Mouse (Mus musculus) frontal cortex, postnatal 14 days (tissue): ENCODE measurements at regions not wholly inside any gene's neighbourhood (a gene's known extent, or its start where the extent isn't known, plus 50 kb on each side); places are given as distances from the start of the nearest gene placed in this dataset.
A peak's percentile ranks its signal among the peaks of the same experiment; 100 is the strongest.

ENCODE experiments used
- DNase-seq, 2 experiments: peaks; one replicate each; pipeline ENCODE4 v3.0.0; 2022; ENCODE audit warnings: low spot score in 2 of 2

DNA sequence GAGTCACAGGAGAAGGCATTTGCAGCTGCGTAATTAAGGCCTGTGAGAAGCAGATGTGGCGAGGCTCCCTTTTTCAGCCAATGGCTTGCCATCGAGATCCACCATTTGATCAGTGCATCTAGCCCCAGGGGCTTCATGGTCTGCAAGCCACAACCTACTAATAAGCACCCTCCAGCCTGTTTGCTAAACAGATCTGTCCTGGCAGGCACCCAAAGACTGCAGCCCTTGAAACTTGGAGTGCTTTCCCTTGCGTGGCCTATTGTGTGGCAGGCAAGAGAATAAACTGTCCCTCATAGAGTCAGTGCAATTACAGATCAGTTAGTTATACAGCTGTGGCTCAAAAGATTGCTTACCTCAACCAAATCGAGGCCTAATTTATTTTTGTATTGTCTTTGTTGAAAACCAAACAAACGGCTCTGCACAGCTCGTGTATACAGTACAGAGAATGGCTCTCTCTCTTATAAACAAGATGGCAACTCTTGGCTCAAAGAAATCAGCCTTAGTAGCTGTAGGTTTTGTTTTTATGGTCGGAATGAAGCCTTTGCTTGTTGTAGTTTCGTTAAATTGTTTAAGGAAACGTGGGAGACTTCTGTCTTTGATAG lies 195.9 kb upstream of the Satb2 start:
- no peak for DNase-seq

DNA sequence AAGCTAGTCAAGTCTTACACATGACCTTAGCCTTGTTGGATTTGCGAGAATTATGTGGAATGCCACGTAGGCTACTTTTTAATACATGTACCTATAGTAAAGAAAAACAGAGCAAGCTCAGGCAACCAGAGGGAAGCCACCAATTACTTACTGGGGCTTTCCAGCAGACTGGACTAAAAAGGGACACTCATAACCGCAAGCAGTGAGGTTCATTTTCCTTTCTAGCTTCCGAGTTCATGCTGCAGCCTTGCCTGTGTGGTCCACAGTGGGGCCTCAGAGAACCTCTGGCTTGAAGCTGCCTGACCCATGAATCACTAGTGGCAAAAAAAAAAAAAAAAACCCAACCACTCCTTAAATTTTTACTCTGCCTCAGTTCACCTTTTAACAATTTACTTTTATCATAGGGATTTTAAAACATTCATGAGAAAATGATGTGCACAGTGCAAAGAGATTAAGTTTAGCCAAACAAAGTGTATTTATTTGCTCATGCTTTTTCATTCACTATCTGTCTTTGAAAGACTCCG lies 188.6 kb upstream of the 1700066M21Rik start:
- no peak for DNase-seq

- DNase-seq, result no peak
Measured at GRCm38 (mm10) chr1:57201274-57201673, 176.1 kb upstream of the 1700066M21Rik start.

- DNase-seq, result no peak
Measured at GRCm38 (mm10) chr1:57204331-57204730, 173.1 kb upstream of the 1700066M21Rik start.

DNA sequence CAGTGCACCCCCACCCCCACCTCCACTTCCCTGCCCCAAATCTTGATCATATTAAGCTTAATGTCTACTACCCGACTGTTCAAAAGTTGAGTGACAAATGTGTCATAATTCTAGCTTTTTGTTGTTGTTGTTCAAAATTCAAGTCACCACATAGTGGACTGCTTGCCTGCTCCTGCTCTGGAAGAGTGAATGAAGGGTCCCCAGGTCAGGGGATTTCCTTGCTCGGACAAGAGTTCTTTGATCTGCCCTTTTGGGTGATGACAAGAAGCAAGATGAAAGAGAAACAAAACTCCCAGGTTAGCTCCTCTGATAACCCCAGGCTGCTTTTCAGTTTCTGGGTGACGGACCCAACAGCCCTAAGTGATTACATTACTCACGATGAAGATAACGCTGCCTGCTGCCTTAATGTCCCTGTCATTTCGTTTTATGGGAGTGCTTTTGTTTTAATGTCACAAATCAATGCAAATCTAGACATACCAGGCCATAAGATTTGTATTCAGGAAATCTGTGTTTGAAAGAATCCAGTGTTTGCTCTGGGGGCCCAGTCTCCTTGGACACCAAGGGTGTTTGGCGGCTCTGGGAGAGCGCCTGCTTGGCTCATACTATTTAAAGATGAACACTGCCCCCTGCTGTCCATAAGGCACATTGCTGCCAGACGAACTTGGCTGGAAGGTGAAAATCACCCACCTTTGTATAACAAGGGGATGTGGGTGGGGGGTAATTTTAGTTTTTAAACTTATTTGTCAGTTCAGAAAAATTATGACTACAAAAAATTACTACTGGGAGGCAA lies 172.0 kb upstream of the 1700066M21Rik start:
- DNase-seq, result peak; percentile 54 to 77

- no peak for DNase-seq
Measured at GRCm38 (mm10) chr1:57206496-57206895, 170.9 kb upstream of the 1700066M21Rik start.

- DNase-seq, result no peak
Measured at GRCm38 (mm10) chr1:57206944-57207343, 170.5 kb upstream of the 1700066M21Rik start.

- no peak for DNase-seq
Measured at GRCm38 (mm10) chr1:57208415-57208814, 169.0 kb upstream of the 1700066M21Rik start.

DNA sequence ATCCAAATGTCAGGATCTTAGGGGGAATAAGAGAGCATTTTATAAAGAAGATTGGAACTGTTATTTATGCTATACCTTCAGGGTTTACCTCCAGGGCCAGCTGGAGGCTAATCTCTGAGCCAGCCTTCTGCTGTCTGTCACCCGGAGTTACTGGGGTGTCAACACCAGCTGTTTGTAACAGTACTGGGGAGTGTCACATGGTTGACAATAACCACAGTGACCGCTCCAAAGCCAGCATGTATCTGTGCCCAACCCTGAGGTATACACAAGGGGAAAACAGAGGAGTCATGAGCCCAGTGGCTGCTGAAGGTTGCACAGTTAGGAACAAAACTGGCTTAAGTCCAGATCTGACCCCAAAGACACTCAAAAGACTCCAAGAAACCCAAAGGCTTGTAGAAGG lies 168.1 kb upstream of the 1700066M21Rik start:
- no peak for DNase-seq

- no peak for DNase-seq
Measured at GRCm38 (mm10) chr1:57211046-57211445, 166.4 kb upstream of the 1700066M21Rik start.

- no peak for DNase-seq
Measured at GRCm38 (mm10) chr1:57213428-57213874, 164.0 kb upstream of the 1700066M21Rik start.

DNA sequence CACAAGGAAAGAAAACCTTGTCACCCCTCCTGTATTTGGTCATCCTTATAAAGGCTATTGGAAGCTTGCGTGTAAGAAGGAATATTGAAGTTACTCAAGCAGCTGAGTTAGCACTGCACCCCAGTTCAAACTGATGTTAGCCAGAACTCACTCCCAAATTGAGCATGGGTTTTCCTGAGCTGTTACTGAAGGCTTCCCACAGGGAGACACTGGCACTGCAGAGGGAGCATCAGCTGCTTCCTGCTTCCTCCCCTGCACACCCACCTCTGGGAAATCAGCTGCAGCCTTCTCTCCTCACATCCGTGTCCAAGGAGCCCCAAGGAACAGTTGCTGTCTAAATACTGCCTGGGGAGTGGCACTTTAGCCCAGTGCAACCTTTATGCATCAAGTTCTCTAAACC lies 163.2 kb upstream of the 1700066M21Rik start:
- peak in 1 of 2 experiments; percentile 16 for DNase-seq

GRCm38 (mm10) chr1:57217656-57218055 lies 159.8 kb upstream of the 1700066M21Rik start:
- DNase-seq, result no peak

- DNase-seq, result no peak
Measured at GRCm38 (mm10) chr1:57218127-57218526, 159.3 kb upstream of the 1700066M21Rik start.

DNA sequence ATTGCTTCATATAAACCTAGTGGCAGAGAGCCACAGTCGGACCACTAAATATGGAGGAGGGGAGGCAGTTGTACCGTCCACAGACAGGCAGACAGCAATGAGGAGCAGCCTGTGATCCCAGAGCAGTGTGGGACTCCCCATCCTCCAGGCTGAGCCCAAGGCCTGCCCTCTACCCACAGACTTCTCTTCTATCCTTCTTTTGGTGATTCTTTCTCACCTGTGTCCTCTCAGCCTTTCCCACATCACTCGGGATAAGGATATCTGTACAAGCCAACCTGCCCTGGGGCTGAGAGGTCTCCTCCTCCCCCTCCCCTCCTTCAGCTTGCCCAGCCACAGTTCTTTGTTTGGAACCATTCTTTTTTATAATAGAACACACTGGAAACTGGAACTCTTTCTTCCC lies 158.8 kb upstream of the 1700066M21Rik start:
- no peak for DNase-seq

- DNase-seq, result peak; percentile 53 to 56
Measured at GRCm38 (mm10) chr1:57224425-57225104, 152.9 kb upstream of the 1700066M21Rik start.

DNA sequence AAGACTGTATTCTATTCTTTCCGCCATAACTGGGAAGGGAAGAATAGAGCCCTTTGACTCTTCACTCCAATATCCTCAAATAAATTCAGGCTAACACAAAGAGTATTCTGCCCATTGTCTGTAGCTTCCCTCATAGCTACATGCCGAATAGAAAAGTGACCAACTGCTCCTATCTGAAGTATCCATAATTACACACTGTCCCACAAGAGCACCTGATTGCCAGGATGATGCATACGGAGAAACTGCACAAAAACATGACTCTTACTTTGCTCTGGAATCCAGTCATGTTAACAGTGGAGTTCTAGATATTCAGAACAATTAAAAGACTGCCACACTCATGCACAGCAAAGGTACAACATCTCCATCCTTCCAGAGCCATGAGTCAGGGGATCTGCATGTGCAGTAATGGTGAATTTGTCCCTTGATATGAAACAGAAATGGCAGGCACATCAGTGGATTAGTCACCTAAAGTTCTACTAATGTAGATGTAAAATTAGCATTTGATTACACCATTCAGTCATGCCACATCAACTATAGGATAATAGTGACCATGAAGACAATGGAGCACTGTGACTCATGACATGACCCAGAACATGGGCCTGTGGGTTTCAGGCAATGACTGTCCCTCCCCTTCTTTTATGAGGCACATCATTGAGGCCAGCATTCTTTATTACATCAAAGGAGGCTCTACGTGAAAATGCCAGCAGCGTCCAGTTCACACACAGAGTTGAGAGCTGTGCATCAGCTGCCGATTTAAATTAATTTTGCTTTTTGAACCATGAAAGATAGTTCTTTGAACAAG lies 133.6 kb upstream of the 1700066M21Rik start:
- DNase-seq, result no peak

DNA sequence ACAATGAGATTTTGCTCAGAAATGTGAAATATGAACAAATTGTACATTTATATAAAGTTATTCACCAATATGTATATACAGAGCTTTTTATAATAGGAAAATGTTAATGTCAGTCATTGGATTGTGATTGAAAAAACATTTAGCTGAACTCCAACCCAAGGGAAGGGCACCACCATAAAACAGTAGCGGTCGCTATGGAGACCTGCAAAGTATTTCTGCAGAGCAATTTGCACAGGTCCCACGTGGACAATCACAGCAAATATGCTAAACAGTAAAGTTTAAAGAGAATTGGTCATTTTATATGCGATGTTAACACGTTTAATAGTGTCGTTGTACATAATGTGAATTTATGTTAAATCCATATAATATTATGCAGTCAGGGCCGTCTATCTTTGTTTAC lies 117.8 kb upstream of the 1700066M21Rik start:
- DNase-seq, result no peak

- no peak for DNase-seq
Measured at GRCm38 (mm10) chr1:57265012-57265760, 112.2 kb upstream of the 1700066M21Rik start.

- no peak for DNase-seq
Measured at GRCm38 (mm10) chr1:57266695-57267094, 110.7 kb upstream of the 1700066M21Rik start.

DNA sequence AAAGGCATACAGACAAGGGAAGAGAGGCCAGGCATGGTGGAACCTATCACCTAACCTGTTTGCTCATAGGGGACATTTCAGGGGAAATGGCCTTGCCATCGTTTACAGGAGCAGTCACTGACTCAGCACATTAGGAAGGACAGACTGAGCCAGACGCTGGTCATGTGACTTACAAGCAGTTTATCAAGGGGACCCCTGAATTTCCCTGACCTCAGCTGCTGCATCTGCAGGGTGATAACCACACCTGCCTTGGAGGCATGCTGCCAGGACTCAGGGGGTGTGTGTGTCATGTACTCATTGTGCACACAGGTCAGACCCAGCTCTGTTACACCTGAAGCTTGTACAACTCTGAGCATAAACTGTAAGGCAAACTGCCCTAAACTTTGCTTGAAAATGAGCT lies 109.6 kb upstream of the 1700066M21Rik start:
- no peak for DNase-seq
